Mouse (Mus musculus) stomach, postnatal 0 days (tissue): ENCODE measurements around the gene 5430403G16Rik. TPM values are rescaled to one million over a fixed set of nuclear protein-coding genes. Genes with fewer than 3 reads are reported as not detected.
"Not testable (repeated sequence)": the region's sequence is repeated elsewhere in the genome, so short reads cannot be mapped to it uniquely, and the experiment has no call there.

ENCODE experiments used
- ATAC-seq: fragments of 200-750 bp; cut with Nextera tagmentation; 2 replicates; pipeline ENCODE4 v1.8.0; 2017; ENCODE audit not compliant: low FRiP score, low TSS enrichment
- DNase-seq: peaks from one replicate; pipeline ENCODE4 v3.0.0-alpha.2; 2016; ENCODE audit warnings: low spot score
- H3K27ac ChIP-seq: fragments of 300-500 bp; sonication (generic); replicated peaks from 2 replicates; pipeline ENCODE4 v1.5.1; 2014; ENCODE audit warnings: mild to moderate bottlenecking, control low read depth
- H3K27me3 ChIP-seq: fragments of 300-500 bp; sonication (generic); 2 replicates; pipeline ENCODE4 v1.6.1; 2014; ENCODE audit warnings: low read length; ENCODE audit not compliant: control insufficient read depth, insufficient read depth
- H3K36me3 ChIP-seq: fragments of 300-500 bp; sonication (generic); 2 replicates; pipeline ENCODE4 v1.6.1; 2014; ENCODE audit warnings: low read length, mixed read lengths; ENCODE audit not compliant: control insufficient read depth, insufficient read depth
- H3K4me1 ChIP-seq: fragments of 300-500 bp; sonication (generic); replicated peaks from 2 replicates; pipeline ENCODE4 v1.6.1; 2014; ENCODE audit warnings: antibody characterized with exemption; ENCODE audit not compliant: control insufficient read depth, insufficient read depth
- H3K4me2 ChIP-seq: fragments of 300-500 bp; sonication (generic); replicated peaks from 2 replicates; pipeline ENCODE4 v1.6.1; 2014; ENCODE audit warnings: low read depth, mild to moderate bottlenecking, control low read depth, moderate library complexity
- H3K4me3 ChIP-seq: fragments of 300-500 bp; sonication (generic); 2 replicates; pipeline ENCODE4 v1.5.1; 2014; ENCODE audit warnings: low read depth, low read length, control low read depth
- H3K9ac ChIP-seq: fragments of 300-500 bp; sonication (generic); 2 replicates; pipeline ENCODE4 v1.6.1; 2014; ENCODE audit warnings: mild to moderate bottlenecking, low read length, control low read depth, mixed read lengths
- H3K9me3 ChIP-seq: fragments of 300-500 bp; sonication (generic); 2 replicates; pipeline ENCODE4 v1.6.1; 2016; ENCODE audit warnings: low read length; ENCODE audit not compliant: control insufficient read depth
- CTCF ChIP-seq: IDR thresholded peaks from 2 replicates; pipeline ENCODE4 v1.5.1; 2016; ENCODE audit warnings: antibody characterized with exemption, low read depth, mild to moderate bottlenecking, moderate library complexity
- EP300 ChIP-seq: optimal IDR thresholded peaks from 2 replicates; pipeline ENCODE3; 2016; ENCODE audit warnings: antibody characterized with exemption
- WGBS: fragments of 180-500 bp; shearing (Covaris S2); extraction: QIAGEN DNeasy Blood & Tissue Kit; methylation state at CpG from one replicate; pipeline ENCODE4 v1.1.7; 2014; 5-methylcytosine and 5-hydroxymethylcytosine counted together
- polyA plus RNA-seq: library from polyadenylated mRNA; unstranded; fragments of >200 nt; fragmentation: Nextera tagmentation; extraction: Ambion mirVana; gene quantifications from 2 replicates; pipeline ENCODE4 v1.2.1, GENCODE M21; 2015

The 5430403G16Rik gene
- polyA plus RNA-seq = 1.3 TPM in 2 replicates

- H3K9me3 ChIP-seq, H3K27me3 ChIP-seq, H3K36me3 ChIP-seq, H3K4me1 ChIP-seq: not testable (repeated sequence)
- peak within 1 kb of the TSS; percentile 58 for H3K4me2 ChIP-seq
- peak; percentile 99 for ATAC-seq
- H3K9ac ChIP-seq = peak within 1 kb of the TSS; percentile 65
- peak; percentile 81 for DNase-seq
- H3K4me3 ChIP-seq = peak within 1 kb of the TSS; percentile 56
- peak within 1 kb of the TSS; percentile 81 for H3K27ac ChIP-seq
- under 1% methylated on average over 24 of the region's 26 CpGs for WGBS
These were observed at the start of gene 5430403G16Rik for GRCm38 (mm10) chr5:109690537-109691201. 5430403G16Rik (minus strand) TSS chr5:109691041.

- ATAC-seq, H3K9ac ChIP-seq, H3K4me1 ChIP-seq, H3K27ac ChIP-seq, H3K27me3 ChIP-seq, H3K4me3 ChIP-seq, DNase-seq, H3K4me2 ChIP-seq, H3K9me3 ChIP-seq, H3K36me3 ChIP-seq: not testable (repeated sequence)
- WGBS = 51% methylated on average over 3 of the region's 3 CpGs
These were observed 26.5 kb upstream of the 5430403G16Rik start for GRCm38 (mm10) chr5:109717341-109717740.

GRCm38 (mm10) chr5:109691205-109691965 lies 544 bp upstream of the 5430403G16Rik start:
- not testable (repeated sequence) for H3K9ac ChIP-seq, H3K27ac ChIP-seq, DNase-seq, H3K27me3 ChIP-seq, ATAC-seq, H3K36me3 ChIP-seq, H3K4me1 ChIP-seq, H3K9me3 ChIP-seq
- Histone ChIP-seq H3K4me3 (peak overlapping the region; percentile 56), H3K4me2 (peak overlapping the region; percentile 58)
- 51% methylated on average over 5 of the region's 5 CpGs for WGBS

- H3K4me1 ChIP-seq = no peaks in the 10 kb centered on the region
- H3K27me3 ChIP-seq = no peaks in the 10 kb centered on the region
- H3K36me3 ChIP-seq = no peaks in the 10 kb centered on the region
- H3K9ac ChIP-seq = no peak overlapping the region
- H3K4me2 ChIP-seq = no peak overlapping the region
- ATAC-seq = no peak
- no peak overlapping the region for H3K27ac ChIP-seq
- TF ChIP-seq EP300 = no peak
- no peak for TF ChIP-seq CTCF
- WGBS = 75% methylated on average over 4 of the region's 4 CpGs
- no peaks in the 10 kb centered on the region for H3K9me3 ChIP-seq
- no peak overlapping the region for H3K4me3 ChIP-seq
- DNase-seq = no peak
These were observed 7.9 kb downstream of the 5430403G16Rik start for GRCm38 (mm10) chr5:109682921-109683320.

Other genes starting within 250 kb of the 5430403G16Rik start
- 8.7 and 9.9 TPM in 2 replicates for gene Crlf2, start 132.0 kb downstream of the 5430403G16Rik start, polyA plus RNA-seq
- 10.5 and 12.2 TPM in 2 replicates for gene 4930522L14Rik, start 60.8 kb upstream of the 5430403G16Rik start, polyA plus RNA-seq
- 0.76 and 0.93 TPM in 2 replicates for gene Gm15446, start 232.4 kb upstream of the 5430403G16Rik start, polyA plus RNA-seq